Mouse (Mus musculus): ENCODE data around the gene Sphk1.
"Not testable (repeated sequence)": the region's sequence is repeated elsewhere in the genome, so short reads cannot be mapped to it uniquely, and the experiment has no call there.

The Sphk1 gene

GRCm38 (mm10) chr11:116530187-116531147 lies at the start of gene Sphk1:
Sphk1 (plus strand) TSS chr11:116530925.
- DNase-seq (ENCODE audit: low read depth, low spot score): no peak

DNA sequence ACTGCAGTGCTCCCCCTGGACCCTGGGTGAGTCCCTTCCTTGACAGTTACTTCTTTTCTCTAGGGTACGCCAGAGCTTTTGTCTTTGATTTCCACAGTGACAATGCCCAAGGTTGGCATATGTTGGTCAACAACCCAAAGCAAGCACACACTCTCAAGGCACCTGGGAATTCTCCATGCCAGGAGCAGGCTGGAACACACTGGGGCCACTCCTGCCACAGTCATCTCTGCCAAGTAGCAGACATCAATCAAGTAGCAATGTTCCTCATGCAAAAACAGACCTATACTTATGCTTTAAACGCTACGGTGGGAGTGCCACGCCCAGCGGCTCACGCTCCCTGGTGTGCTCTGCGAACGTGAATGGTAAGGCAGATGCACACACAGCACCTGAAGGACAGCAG lies 49.8 kb upstream of the Sphk1 start:
- DNase-seq (ENCODE audit: low read depth, low spot score): no peak

DNA sequence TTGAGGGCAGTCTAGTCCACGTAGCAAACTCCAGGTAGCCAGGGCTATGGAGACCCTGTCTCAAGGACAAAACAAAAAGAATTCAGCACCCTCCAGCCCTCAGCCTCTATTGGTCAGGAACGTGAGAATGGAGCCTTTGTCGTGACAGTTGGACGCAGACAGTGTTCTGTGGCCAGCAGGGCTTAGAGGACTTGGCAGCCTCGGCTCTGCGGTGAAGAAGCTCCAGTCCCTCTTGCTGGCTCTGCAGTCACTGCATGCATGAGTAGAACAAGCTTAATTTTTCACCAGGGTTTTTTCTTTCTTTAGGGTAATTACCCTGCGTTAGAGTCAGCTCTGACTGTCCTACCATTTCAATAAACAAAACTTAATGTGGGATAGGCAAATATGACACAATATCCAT lies 48.9 kb upstream of the Sphk1 start:
- no peak for DNase-seq (ENCODE audit: low read depth, low spot score)

DNA sequence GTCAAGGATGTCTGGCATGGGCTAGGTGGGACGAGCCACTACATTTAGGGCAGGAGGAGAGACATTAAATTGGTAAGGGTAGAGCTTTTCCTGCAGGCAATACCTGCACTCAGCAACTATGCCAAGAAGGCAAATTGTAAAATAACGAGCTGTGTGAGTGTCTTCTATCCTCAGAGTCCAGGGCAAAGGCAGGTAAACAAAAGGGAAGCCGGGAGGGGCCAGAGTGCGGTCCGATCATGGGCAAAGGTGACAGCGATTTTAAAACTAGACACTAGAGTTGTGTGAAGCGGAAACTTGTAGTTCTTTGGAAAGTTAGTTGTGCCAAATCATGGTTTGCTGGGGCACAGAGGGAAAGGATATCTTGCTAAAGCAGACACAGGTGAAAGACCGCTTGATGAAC lies 46.5 kb upstream of the Sphk1 start:
- no peak for DNase-seq (ENCODE audit: low read depth, low spot score)

DNA sequence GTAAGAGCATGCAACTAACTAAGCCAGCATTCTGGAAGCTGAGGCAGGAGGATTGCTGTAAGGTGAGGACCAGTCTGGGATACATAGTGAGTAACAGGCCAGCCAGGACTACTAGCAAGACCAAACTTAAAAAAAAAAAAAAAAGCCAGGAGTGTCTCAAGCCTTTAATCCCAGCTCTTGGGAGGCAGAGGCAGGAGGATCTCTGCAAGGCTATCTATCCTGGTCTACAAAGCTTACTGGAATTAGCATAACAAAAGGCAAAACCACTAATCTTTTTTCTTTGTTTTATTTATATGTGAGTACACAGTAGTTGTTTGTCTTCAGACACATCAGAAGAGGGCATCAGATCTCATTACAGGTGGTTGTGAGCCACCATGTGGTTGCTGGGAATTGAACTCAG lies 42.5 kb upstream of the Sphk1 start:
- DNase-seq (ENCODE audit: low read depth, low spot score): peak; percentile 63

DNA sequence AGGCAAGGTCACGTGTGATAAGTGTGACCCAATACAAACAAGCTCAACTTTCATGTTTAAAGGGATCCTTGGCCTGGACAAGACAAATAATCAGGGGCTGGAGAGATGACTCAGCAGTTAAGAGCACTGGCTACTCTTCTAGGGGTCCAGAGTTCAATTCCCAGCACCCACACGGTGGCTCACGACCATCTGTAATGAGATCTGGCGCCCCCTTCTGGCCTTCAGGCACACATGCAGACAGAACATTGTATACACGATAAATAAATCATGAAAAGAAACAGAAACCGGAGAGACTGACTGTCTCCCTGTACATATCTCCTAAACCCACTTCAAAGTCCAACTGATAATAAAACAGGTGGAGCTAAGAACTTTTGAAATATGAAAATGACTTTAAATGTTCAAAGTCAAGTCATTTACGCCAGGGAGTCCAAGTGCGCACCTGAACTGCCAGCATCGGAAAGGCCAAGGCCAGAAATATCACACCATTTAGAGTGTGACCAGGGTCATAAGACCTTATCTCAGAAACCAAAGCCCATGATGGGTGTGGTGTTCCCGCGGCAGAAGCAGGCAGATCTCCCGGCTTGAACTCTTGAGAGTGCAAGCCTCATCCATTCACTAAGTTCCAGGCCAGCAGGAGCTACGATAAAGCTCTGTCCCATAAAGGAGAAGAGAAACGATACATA lies 41.9 kb upstream of the Sphk1 start:
- peak; percentile 90 for DNase-seq (ENCODE audit: low read depth, low spot score)

DNA sequence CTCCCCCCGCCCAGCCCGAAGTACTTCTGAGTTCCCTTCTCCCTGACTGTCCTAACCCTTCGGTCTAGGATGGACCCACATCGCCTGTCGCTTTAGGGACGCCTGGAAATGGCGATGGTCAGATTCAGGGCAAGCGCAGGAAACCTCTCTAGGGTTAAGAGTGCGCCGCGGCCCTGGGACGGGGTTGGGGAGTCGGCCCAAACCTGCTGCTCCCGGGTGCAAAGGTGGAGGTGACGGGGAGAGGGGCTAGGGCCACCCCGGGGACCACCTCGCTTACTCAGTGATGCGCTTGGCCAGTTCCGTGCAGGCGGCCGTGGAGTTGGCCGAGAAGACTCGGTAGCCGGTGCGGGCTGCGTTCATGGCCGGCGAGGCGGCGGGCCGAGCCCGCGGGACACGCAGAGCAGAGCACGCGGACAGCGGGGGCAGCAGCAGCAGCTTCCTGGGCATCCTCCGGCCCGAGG lies 40.9 kb upstream of the Sphk1 start:
- DNase-seq (ENCODE audit: low read depth, low spot score): no peak

DNA sequence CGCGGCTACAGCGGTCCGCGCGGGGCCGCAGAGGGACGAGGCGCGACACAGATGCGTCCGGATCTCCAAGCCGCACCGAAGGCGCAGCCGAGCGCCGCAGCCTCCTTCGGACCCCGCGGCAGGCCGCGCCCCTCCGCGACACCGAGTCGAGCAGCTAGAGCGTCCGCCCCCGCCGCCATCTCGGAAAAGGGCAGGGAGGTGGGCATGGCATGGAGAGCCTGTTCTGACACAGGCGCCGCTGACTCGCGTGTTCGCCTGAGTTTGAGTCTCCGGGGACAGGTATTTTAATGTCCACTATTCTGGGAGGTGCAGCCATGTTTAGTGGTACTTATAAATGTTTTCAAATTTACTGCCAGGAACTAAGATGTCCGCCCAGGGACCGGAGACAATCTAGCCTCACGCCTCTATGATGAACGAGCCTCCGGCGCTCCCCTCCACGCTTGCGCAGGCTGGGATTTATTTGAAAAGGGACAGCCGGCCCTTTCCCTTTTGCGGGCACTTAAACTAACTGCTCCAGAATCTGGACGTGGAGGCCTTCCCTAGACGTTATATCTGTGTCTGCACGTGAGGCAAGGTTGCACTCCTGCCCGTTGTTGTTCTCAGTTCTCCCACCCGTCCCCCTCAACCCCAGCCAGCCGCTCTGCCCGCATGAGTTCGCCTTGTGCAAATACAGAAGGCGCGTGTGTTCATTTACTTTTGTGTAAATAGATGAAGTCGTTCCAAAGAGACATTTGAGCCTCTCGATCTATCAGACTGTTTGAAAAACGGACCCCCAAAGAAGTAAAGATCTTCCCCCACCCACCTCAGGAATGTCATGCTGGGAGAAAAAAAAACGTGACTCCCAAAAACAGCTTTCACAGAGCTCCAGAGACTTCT lies 40.3 kb upstream of the Sphk1 start:
- peak; percentile 93 for DNase-seq (ENCODE audit: low read depth, low spot score)

- peak; percentile 63 for DNase-seq (ENCODE audit: low read depth, low spot score)
These were observed 39.4 kb upstream of the Sphk1 start for GRCm38 (mm10) chr11:116491338-116491737.

- not testable (repeated sequence) for DNase-seq (ENCODE audit: low read depth, low spot score)
These were observed 38.2 kb upstream of the Sphk1 start for GRCm38 (mm10) chr11:116492507-116492906.

DNA sequence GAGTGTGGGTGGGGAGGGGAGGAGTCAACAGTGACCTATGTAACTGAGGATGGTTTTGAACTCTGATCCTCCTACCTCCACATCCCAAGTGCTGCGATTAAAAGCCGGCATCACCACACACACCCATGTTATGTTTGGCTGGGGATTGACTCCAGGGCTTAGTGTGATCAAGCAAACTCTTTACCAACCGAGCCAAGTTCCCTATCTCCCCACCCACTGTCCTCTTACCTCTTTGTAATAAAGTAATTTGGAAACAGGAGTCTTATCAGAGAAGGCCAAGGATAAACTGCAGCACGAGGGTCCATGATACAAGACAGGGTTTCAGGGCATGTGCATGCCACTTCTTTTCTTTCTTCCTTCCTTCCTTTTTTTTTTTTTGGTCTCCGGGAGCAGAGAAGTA lies 37.5 kb upstream of the Sphk1 start:
- DNase-seq (ENCODE audit: low read depth, low spot score): no peak

DNA sequence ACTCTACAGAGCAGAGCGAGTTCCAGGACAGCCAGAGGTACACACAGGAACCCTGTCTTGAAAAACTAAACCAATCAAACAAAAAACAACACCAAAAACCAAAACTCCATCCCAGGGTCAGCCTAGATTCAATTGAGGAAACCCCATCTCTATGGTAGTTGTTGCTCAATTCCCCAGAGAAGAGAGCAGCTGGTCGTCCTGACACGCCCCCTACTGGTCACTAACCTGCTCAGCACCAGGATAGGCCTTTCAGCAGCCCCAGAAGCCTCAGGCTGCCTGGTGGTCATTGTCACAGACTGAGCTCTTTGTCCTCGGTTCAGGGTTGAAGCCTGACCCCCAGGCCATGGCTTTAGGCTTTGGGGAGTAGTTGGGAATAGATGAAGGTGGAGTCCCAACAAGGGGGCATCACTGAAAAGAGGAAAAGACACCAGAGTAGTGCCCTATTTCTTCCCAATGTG lies 36.9 kb upstream of the Sphk1 start, which contains the start of gene Prpsap1:
Gene Prpsap1, minus strand, starts transcription at position 408 of the 458 bp plus-strand sequence.
- peak; percentile 88 for DNase-seq (ENCODE audit: low read depth, low spot score)

DNA sequence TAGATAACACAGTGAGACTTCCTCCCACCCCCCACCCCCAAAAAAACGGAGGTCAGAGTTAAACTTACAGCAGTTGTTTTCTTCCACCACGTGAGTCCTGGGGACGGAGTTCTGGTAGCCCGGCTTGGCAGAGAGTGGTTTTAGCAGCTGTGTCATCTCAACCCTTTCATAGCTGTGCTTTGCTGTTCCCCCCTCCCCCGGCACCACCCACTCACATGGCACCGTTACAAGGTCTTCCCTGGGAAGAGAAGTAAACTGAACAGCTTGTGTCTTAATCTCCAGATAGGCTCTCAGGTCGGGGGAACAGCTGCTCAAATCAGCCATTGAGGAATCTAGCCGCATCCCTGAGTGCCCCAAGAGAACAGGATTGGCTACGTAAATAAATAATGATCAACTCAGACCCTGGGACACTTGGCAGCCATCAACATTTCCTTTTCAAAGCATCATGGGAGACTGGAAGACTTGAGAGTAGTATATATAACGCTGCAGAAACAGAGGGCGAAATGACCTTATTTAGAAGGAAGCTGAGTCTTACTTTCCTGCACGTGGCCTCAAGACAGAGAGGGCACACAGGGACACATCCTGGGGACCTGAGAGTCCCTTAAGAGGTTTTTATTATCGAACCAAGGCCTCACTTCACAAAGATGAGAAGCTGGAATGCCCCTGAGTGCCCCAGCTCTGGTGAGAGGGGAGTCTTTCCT lies 36.1 kb upstream of the Sphk1 start:
- no peak for DNase-seq (ENCODE audit: low read depth, low spot score)

- DNase-seq (ENCODE audit: low read depth, low spot score): no peak
These were observed 33.4 kb upstream of the Sphk1 start for GRCm38 (mm10) chr11:116497313-116497712.

DNA sequence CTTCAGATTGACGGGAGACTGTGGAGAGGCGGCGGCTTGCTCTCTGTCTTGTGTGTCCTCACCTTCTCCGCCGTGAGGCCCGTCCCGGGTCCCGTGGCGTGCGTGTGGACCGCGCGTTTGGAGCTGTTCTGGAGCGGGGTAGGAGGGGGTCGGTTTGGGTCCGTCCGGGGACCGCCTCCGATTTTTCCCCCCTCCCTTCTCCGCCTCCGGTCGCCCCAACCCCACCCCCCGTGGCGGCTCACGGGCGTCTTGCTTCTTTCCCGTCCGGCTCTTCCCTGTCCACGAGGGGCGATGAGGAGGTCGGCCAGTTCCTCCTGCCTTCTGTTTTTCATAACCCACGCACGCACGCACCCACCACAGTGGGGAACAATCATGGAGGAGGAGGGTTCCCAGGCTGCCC lies 32.1 kb upstream of the Sphk1 start:
- DNase-seq (ENCODE audit: low read depth, low spot score): no peak

GRCm38 (mm10) chr11:116499018-116499417 lies 31.7 kb upstream of the Sphk1 start:
- DNase-seq (ENCODE audit: low read depth, low spot score): no peak

DNA sequence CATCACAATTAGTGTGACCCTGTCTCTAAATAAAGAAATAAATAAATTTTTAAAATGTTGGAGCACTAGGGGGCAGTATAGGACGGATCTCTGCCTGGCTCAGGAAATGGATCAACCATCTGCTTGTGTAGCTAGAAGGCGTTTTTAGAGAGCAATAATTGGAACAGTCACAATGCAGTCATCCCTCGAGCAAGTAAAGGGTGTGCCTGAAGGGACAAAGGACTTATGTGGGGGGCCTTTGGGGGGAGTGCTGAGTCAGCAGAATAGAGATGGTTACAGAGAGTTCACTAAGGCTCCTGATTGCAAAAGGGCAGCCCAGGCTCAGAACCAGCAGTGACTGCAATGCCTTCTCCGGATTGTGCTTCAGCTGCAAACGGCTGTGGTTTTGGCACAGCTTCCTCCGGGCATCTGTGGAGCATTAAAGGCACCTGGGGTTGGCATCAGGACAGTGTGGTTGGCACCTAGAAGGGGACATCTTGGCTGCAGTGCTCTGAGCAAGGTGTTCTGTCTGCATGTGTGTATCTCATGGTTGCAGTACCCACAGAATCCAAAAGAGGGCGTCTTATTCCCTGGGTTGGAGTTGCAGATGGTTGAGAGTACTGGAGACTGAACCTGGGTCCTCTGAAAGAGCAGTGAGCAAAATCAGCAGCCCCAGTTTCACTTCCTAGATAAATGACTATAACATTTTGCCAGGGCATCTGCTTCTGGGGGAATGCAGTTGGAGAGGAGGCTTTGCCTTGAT lies 29.5 kb upstream of the Sphk1 start:
- DNase-seq (ENCODE audit: low read depth, low spot score): peak; percentile 78

DNA sequence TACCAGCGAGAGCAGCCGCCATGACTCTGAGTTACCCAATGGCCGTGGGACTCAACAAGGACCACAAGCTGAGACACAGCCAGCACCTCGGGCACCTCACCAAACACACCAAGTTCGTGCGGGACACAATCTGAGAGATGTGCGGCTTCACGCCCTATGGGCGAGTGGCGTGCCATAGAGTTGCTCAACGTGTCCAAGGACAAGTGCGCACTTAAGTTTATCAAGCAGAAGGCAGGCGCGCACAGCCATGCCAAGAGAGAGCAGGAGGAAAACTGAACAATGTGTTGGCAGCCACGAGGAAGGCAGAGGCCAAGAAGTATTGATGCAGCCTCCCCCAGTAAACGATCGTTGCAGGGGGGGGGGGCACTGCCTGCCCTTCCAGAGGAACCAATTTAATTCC lies 26.2 kb upstream of the Sphk1 start:
- peak; percentile 51 for DNase-seq (ENCODE audit: low read depth, low spot score)

GRCm38 (mm10) chr11:116505573-116505972 lies 25.2 kb upstream of the Sphk1 start:
- no peak for DNase-seq (ENCODE audit: low read depth, low spot score)
